ENCODE assay signal across 30 mouse cellular contexts in genomic region chr7:30945876-30946275, GRCm38 (mm10). TPM values are rescaled to one million over a fixed set of nuclear protein-coding genes. Genes with fewer than 3 reads are reported as not detected.
"Had no signal": no experiment of that assay in that cellular context is flagged by ENCODE, and none has a peak within 500 bp of the region (broad histone marks: within the 10 kb centered on the region; RNA-seq: fewer than 3 reads in every experiment).

No protein-coding gene starts in this region.

- H3K4me3 ChIP-seq: layer of hippocampus, adult 2 months; limb, embryonic 10.5 days; limb, embryonic 13.5 days; liver, embryonic 15.5 days; myocyte; neural tube, embryonic 13.5 days had no signal

- H3K27ac ChIP-seq: kidney, postnatal 0 days; layer of hippocampus, adult 2 months; limb, embryonic 10.5 days; limb, embryonic 13.5 days; liver, embryonic 15.5 days; neural tube, embryonic 13.5 days had no signal

- H3K4me2 ChIP-seq: limb, embryonic 13.5 days; liver, embryonic 15.5 days; lung, embryonic 14.5 days; neural tube, embryonic 13.5 days had no signal

- H3K27me3 ChIP-seq: limb, embryonic 13.5 days; liver, embryonic 15.5 days; neural tube, embryonic 13.5 days had no signal

- H3K9ac ChIP-seq: limb, embryonic 13.5 days; liver, embryonic 15.5 days; lung, embryonic 14.5 days; neural tube, embryonic 13.5 days had no signal

- DNase-seq: kidney, adult 2 months; kidney, postnatal 25 days; layer of hippocampus, adult 9-11 months; lung, embryonic 14.5 days; lung, postnatal 10 days; midbrain, embryonic 14.5 days; retina, postnatal 1 day; right cerebral cortex, postnatal 25 days; thymus, adult 18-20 months; thymus, postnatal 36 days had no signal

- ATAC-seq: intestine, postnatal 0 days had no signal

- H3K4me1 ChIP-seq: limb, embryonic 10.5 days; limb, embryonic 13.5 days; liver, embryonic 15.5 days; neural tube, embryonic 13.5 days had no signal

- H3K9me3 ChIP-seq: limb, embryonic 10.5 days; limb, embryonic 13.5 days; liver, embryonic 15.5 days; neural tube, embryonic 13.5 days had no signal

RNA-seq across cellular contexts. Expression of gene Hamp, which starts 2.0 kb away (rescaled TPM):
- total RNA-seq: layer of hippocampus, adult 2 months; layer of hippocampus, postnatal 25 days; left cerebral cortex, adult 18-20 months; left cerebral cortex, postnatal 25 days; megakaryocyte progenitor cell, adult 5-6 weeks; megakaryocyte-erythroid progenitor cell, adult 5-6 weeks; neutrophil, adult 5-6 weeks had no signal
- polyA plus RNA-seq: intestine, embryonic 14.5 days; intestine, postnatal 0 days; kidney, adult 2 months; kidney, embryonic 14.5 days; kidney, postnatal 0 days; limb, embryonic 10.5 days; limb, embryonic 13.5 days; lung, embryonic 14.5 days; midbrain, embryonic 14.5 days; myocyte; neural tube, embryonic 13.5 days; spleen, adult 2 months; testis, adult 2 months; urinary bladder, adult 2 months had no signal

RNA-seq across cellular contexts. Expression of gene Hamp2, which starts 21.4 kb away (rescaled TPM):
- total RNA-seq: layer of hippocampus, adult 2 months; layer of hippocampus, postnatal 25 days; left cerebral cortex, adult 18-20 months; left cerebral cortex, postnatal 25 days; megakaryocyte progenitor cell, adult 5-6 weeks; megakaryocyte-erythroid progenitor cell, adult 5-6 weeks; neutrophil, adult 5-6 weeks had no signal
- polyA plus RNA-seq: intestine, embryonic 14.5 days; intestine, postnatal 0 days; kidney, adult 2 months; kidney, embryonic 14.5 days; kidney, postnatal 0 days; limb, embryonic 10.5 days; limb, embryonic 13.5 days; liver, embryonic 15.5 days; lung, embryonic 14.5 days; midbrain, embryonic 14.5 days; myocyte; neural tube, embryonic 13.5 days; stomach, embryonic 16.5 days; urinary bladder, adult 2 months had no signal

RNA-seq across cellular contexts. Expression of gene Fam187b, which starts 27.7 kb away (rescaled TPM):
- total RNA-seq: layer of hippocampus, adult 2 months; left cerebral cortex, postnatal 25 days; megakaryocyte-erythroid progenitor cell, adult 5-6 weeks had no signal
- polyA plus RNA-seq: myocyte had no signal
